Mouse (Mus musculus): ENCODE results near the gene Magi1. TPM values are rescaled to one million over a fixed set of nuclear protein-coding genes. Genes with fewer than 3 reads are reported as not detected.

Magi1 gene
- polyA plus RNA-seq, 1 experiment = 74.6 TPM

DNA sequence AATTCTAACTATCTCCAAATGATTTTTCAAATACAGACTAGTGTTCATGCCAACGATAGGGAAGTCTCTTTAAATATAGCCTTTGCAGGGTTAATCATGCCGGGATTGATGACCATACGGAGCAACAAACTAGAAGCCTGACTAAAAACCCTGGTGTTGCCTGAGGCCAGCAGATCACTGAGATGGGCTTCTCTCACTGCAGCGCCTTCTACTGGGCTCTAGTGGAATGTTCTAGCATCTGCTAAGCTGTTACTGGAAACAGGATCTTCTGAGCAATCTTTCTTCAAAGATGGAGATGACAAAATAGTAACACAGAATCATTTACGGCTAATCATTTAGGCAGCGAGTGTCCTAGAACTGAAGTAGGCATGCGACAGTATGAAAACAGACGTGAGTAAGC is 554.0 kb downstream of the Magi1 start:
- peak; percentile 47 for DNase-seq (ENCODE audit: low read depth)
- TF ChIP-seq CTCF (IDR thresholded peaks at IDR 0.05; ENCODE audit: borderline replicate concordance, extremely low read depth, insufficient read depth, insufficient read length) = peak; percentile 56; the same call in 1 of the 2 replicates
- no peak for TF ChIP-seq POLR2A (IDR thresholded peaks at IDR 0.05; ENCODE audit: borderline replicate concordance, extremely low read depth, insufficient read depth, insufficient read length, poor library complexity, severe bottlenecking)

- TF ChIP-seq POLR2A (IDR thresholded peaks at IDR 0.05; ENCODE audit: borderline replicate concordance, extremely low read depth, insufficient read depth, insufficient read length, poor library complexity, severe bottlenecking) (no peak), CTCF (IDR thresholded peaks at IDR 0.05; ENCODE audit: borderline replicate concordance, extremely low read depth, insufficient read depth, insufficient read length) (no peak)
- no peak for DNase-seq (ENCODE audit: low read depth)
Observed at GRCm38 (mm10) chr6:93728791-93729190, 554.9 kb downstream of the Magi1 start.

- DNase-seq (ENCODE audit: low read depth) = no peak
- TF ChIP-seq CTCF (IDR thresholded peaks at IDR 0.05; ENCODE audit: borderline replicate concordance, extremely low read depth, insufficient read depth, insufficient read length) (no peak), POLR2A (IDR thresholded peaks at IDR 0.05; ENCODE audit: borderline replicate concordance, extremely low read depth, insufficient read depth, insufficient read length, poor library complexity, severe bottlenecking) (no peak)
Observed at GRCm38 (mm10) chr6:93727630-93728178, 556.0 kb downstream of the Magi1 start.

GRCm38 (mm10) chr6:93726829-93727455 is 556.8 kb downstream of the Magi1 start:
- TF ChIP-seq CTCF (IDR thresholded peaks at IDR 0.05; ENCODE audit: borderline replicate concordance, extremely low read depth, insufficient read depth, insufficient read length) (peak; percentile 58; the same call in 1 of the 2 replicates), POLR2A (IDR thresholded peaks at IDR 0.05; ENCODE audit: borderline replicate concordance, extremely low read depth, insufficient read depth, insufficient read length, poor library complexity, severe bottlenecking) (no peak)
- peak; percentile 78 for DNase-seq (ENCODE audit: low read depth)

- no peak for DNase-seq (ENCODE audit: low read depth)
Observed at GRCm38 (mm10) chr6:93726121-93726520, 557.6 kb downstream of the Magi1 start.

GRCm38 (mm10) chr6:93724749-93725148 is 559.0 kb downstream of the Magi1 start:
- no peak for DNase-seq (ENCODE audit: low read depth)
- no peak for TF ChIP-seq CTCF (IDR thresholded peaks at IDR 0.05; ENCODE audit: borderline replicate concordance, extremely low read depth, insufficient read depth, insufficient read length)
- no peak for TF ChIP-seq POLR2A (IDR thresholded peaks at IDR 0.05; ENCODE audit: borderline replicate concordance, extremely low read depth, insufficient read depth, insufficient read length, poor library complexity, severe bottlenecking)

More at GRCm38 (mm10) chr6:93726121-93726520, 557.6 kb downstream of the Magi1 start:
- TF ChIP-seq POLR2A (IDR thresholded peaks at IDR 0.05; ENCODE audit: borderline replicate concordance, extremely low read depth, insufficient read depth, insufficient read length, poor library complexity, severe bottlenecking) (no peak), CTCF (IDR thresholded peaks at IDR 0.05; ENCODE audit: borderline replicate concordance, extremely low read depth, insufficient read depth, insufficient read length) (no peak)

- no peak for DNase-seq (ENCODE audit: low read depth)
- TF ChIP-seq CTCF (IDR thresholded peaks at IDR 0.05; ENCODE audit: borderline replicate concordance, extremely low read depth, insufficient read depth, insufficient read length) = no peak
- TF ChIP-seq POLR2A (IDR thresholded peaks at IDR 0.05; ENCODE audit: borderline replicate concordance, extremely low read depth, insufficient read depth, insufficient read length, poor library complexity, severe bottlenecking) = no peak
Observed at GRCm38 (mm10) chr6:93723226-93723625, 560.5 kb downstream of the Magi1 start.

DNA sequence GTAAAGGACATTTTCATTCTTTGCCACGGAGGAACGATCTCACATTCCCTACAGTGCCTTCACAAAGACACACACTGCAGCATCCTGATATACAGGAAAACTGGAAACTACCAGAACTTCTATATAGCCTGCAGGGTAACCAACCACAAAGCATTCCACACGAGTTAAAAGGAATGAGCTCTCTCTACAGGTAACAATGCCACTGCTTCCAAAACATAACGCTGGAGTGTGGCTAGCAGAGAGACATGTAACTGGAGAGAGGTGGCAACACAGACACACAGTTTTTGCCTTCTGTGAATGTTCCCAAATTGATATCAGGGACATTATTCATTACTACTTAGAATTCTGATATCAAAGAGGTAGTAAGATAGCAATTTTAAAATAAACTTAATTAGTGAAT is 564.2 kb downstream of the Magi1 start:
- DNase-seq (ENCODE audit: low read depth) = no peak
- TF ChIP-seq CTCF (IDR thresholded peaks at IDR 0.05; ENCODE audit: borderline replicate concordance, extremely low read depth, insufficient read depth, insufficient read length) = no peak

GRCm38 (mm10) chr6:93718385-93718784 is 565.3 kb downstream of the Magi1 start:
- peak; percentile 36 for DNase-seq (ENCODE audit: low read depth)
- TF ChIP-seq POLR2A (IDR thresholded peaks at IDR 0.05; ENCODE audit: borderline replicate concordance, extremely low read depth, insufficient read depth, insufficient read length, poor library complexity, severe bottlenecking) (no peak), CTCF (IDR thresholded peaks at IDR 0.05; ENCODE audit: borderline replicate concordance, extremely low read depth, insufficient read depth, insufficient read length) (no peak)

DNA sequence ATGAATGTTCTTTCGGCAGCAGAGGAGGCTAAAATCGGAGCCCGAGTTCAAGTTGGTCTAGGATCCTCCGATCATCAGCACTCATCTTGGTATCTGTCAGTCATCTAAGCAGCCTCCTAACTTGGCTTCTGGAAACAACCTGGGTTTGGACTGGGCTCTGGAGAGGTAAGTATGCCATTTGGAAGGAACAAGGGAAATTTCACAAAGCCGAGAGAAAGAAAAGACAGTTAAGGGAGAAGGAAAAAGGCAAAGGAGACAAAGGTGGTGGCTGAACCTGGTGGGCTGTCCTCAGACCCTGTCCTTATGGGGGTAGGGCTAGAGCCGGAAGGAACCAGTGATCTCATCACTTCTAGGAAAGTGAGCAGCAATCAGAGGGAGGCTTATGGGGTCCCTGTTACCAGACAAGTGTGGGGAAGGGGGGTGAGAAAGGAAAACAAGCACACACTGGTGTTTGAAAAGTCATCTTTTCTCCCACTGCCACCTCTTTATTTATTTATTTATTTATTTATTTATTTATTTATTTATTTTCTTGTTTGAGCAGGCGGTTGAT is 565.8 kb downstream of the Magi1 start:
- no peak for DNase-seq (ENCODE audit: low read depth)
- TF ChIP-seq POLR2A (IDR thresholded peaks at IDR 0.05; ENCODE audit: borderline replicate concordance, extremely low read depth, insufficient read depth, insufficient read length, poor library complexity, severe bottlenecking) = no peak

DNA sequence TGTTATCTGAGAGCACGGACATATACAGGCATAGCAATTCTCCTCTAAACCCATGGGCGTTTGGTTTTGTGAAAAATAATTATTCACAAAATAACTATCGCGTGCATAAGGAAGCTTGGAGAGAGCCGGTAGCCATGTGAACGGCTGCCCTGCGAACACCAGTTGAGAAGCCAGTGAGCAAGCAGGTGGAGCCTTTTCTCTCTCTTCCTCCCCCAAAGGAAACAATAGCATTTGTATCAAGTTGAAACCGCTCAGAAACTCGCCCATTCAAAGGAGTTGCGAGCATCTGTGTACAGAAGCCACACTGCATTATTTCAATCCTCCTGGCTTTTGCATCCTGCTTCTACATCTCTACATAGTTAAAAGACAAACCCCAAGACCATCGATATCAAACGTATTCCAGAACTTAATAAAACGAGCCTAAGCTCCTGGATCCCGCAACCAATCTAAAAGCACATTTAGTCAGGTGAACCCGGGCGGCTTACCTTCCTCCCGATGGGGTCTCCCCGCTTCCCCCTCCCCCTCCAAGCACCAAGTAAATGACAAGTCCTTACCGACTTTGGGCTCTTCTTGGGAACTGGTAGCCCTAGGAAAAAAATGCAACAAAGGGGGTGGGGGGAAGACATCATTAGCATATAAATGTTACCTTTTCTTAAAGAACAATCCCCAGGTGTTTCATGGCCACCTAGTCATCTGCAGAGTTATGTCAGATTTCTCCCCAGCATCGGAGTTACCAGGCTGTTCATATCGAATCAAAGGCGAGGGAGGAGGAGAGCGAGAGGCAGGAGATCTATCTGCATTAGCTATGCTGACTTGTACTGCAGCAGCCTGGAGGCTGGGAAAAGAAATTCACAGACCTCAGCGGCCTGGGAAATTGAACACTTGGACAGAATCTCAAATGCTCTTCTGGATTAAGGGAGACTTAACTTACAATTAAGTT is 566.8 kb downstream of the Magi1 start:
- DNase-seq (ENCODE audit: low read depth) = peak; percentile 75
- TF ChIP-seq POLR2A (IDR thresholded peaks at IDR 0.05; ENCODE audit: borderline replicate concordance, extremely low read depth, insufficient read depth, insufficient read length, poor library complexity, severe bottlenecking) (no peak), CTCF (IDR thresholded peaks at IDR 0.05; ENCODE audit: borderline replicate concordance, extremely low read depth, insufficient read depth, insufficient read length) (no peak; the same call in 1 of the 2 replicates)

All from brain, embryonic 14.5 days (tissue).